Mouse (Mus musculus) macrophage (primary cell): ENCODE data around the gene Myh14. TPM values are rescaled to one million over a fixed set of nuclear protein-coding genes. Genes with fewer than 3 reads are reported as not detected.

Source experiments
- H3K27ac ChIP-seq: fragments of 350-480 bp; formaldehyde crosslinking; 2 replicates; pipeline ENCODE4 v1.9.0; 2021
- H3K36me3 ChIP-seq: fragments of 350-480 bp; formaldehyde crosslinking; 2 replicates; pipeline ENCODE4 v1.9.0; 2021; ENCODE audit errors: inconsistent target
- H3K4me3 ChIP-seq: fragments of 350-480 bp; formaldehyde crosslinking; 2 replicates; pipeline ENCODE4 v1.9.0; 2021; ENCODE audit errors: inconsistent target
- H3K79me2 ChIP-seq: fragments of 350-480 bp; formaldehyde crosslinking; 2 replicates; pipeline ENCODE4 v1.9.0; 2021; ENCODE audit errors: inconsistent target
- WGBS: methylation state at CpG from one replicate; pipeline ENCODE4 v1.1.7; 2026; ENCODE audit warnings: inconsistent platforms; ENCODE audit not compliant: missing documents; 5-methylcytosine and 5-hydroxymethylcytosine counted together
- polyA plus RNA-seq: library from polyadenylated mRNA; stranded (reverse); fragments of 250-400 nt; gene quantifications from 3 replicates; pipeline ENCODE4 v1.2.4, GENCODE M21; 2018; ENCODE audit warnings: inconsistent platforms

Gene Myh14
- polyA plus RNA-seq, 1 experiment from 2014 or later, result not detected

DNA sequence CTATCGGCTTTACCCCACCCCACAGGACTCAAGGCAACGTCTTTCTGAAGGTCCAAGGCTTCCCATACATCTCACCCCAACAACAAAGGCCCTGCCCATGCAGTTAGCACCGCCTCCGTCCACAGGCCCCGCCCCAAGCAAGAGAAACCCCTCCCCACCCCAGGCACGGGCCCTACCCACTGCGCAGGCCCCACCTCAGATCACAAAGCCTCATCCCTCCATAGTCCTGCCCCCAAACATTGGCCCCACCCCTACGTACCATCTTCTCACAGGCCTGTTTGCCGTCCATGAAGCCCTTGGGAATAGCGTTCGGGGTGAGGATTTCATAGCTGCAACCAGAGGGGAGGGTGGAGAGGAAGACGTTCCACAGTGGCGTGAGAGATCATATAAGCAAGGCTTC lies 38.0 kb downstream of the Myh14 start:
- Histone ChIP-seq H3K79me2 (no peaks in the 10 kb centered on the region), H3K4me3 (no peak overlapping the region), H3K36me3 (no peaks in the 10 kb centered on the region), H3K27ac (no peak overlapping the region)
- 51% methylated on average over 13 of the region's 13 CpGs for WGBS

GRCm38 (mm10) chr7:44630437-44630836 lies 40.2 kb downstream of the Myh14 start:
- WGBS, result 78% methylated on average over 13 of the region's 13 CpGs
- Histone ChIP-seq H3K4me3 (no peak overlapping the region), H3K79me2 (no peaks in the 10 kb centered on the region), H3K27ac (no peak overlapping the region), H3K36me3 (no peaks in the 10 kb centered on the region)

- H3K27ac ChIP-seq, result no peak overlapping the region
- no peaks in the 10 kb centered on the region for H3K79me2 ChIP-seq
- H3K36me3 ChIP-seq, result no peaks in the 10 kb centered on the region
- 83% methylated on average over 14 of the region's 15 CpGs for WGBS
- H3K4me3 ChIP-seq, result no peak overlapping the region
These were observed 42.1 kb downstream of the Myh14 start for GRCm38 (mm10) chr7:44628402-44629034.

GRCm38 (mm10) chr7:44626966-44627365 lies 43.7 kb downstream of the Myh14 start:
- no peak overlapping the region for H3K4me3 ChIP-seq
- H3K27ac ChIP-seq, result no peak overlapping the region
- 81% methylated on average over 13 of the region's 13 CpGs for WGBS
- H3K79me2 ChIP-seq, result no peaks in the 10 kb centered on the region
- no peaks in the 10 kb centered on the region for H3K36me3 ChIP-seq

- Histone ChIP-seq H3K27ac (no peak overlapping the region), H3K36me3 (no peaks in the 10 kb centered on the region), H3K79me2 (no peaks in the 10 kb centered on the region), H3K4me3 (no peak overlapping the region)
- 55% methylated on average over 1 of the region's 1 CpGs for WGBS
These were observed 44.6 kb downstream of the Myh14 start for GRCm38 (mm10) chr7:44626068-44626385.

DNA sequence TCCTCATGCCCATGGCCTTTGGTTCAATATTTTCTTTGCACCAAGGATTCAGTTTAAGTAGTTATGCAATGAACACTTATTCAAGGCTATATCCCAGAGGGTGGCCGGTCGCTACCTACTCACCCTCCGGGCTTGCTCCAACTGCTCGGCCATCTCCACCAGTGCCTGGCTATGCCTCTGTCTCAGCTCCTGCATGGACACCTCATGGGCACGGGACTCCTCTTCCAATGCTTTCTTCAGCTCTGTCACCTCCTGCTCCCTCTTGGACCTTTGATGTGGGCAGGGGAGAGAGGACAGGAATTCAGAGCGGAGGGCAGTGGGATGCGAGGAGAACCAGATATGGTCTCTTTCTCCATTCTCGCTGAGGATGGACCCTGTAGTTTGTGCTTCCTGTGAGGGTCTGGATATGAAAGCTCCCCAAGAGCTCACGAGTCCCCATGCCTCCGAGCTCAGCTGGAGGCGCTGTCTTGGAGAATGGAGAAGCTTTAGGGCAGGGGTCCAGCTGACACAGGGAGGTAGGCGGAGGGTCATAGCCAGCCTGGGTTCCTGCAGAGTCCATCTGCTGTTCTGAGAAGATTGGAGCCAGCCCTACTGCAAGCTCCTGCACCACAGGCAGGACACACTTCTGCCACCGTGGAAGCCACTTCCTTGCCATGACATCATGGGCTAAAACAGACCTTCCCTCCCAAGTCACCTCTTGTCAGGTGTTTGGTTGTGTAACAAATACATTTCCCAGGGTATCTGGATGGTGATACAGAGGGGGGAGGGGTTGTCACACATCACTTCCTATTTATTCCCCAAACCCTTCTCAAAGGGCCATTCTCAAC lies 45.2 kb downstream of the Myh14 start:
- WGBS, result 92% methylated on average over 13 of the region's 13 CpGs
- Histone ChIP-seq H3K36me3 (no peaks in the 10 kb centered on the region), H3K79me2 (no peaks in the 10 kb centered on the region)

DNA sequence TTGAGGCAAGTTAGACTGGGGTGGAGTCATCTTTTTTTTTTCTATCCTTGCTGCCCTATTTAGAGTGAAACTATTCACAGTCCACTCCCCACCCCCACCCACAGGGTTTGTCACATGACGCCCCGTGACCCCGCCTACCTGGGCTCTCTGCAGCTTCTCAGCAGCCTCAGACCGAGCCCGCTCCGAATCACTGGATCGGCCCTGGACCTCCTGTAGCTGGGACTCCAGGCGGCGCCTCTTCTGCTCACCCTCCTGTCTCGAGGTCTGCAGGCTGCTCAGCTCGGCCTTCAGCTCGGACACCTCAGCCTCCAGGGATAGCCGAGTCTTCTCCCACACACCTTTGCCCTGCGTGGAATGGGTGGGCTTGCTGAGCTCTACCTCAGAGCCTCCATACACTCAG lies 45.8 kb downstream of the Myh14 start:
- no peaks in the 10 kb centered on the region for H3K79me2 ChIP-seq
- no peak overlapping the region for H3K27ac ChIP-seq
- no peaks in the 10 kb centered on the region for H3K36me3 ChIP-seq
- no peak overlapping the region for H3K4me3 ChIP-seq
- 59% methylated on average over 14 of the region's 14 CpGs for WGBS

More for the DNA sequence above, 45.2 kb downstream of the Myh14 start:
- Histone ChIP-seq H3K27ac (no peak overlapping the region), H3K4me3 (no peak overlapping the region)

DNA sequence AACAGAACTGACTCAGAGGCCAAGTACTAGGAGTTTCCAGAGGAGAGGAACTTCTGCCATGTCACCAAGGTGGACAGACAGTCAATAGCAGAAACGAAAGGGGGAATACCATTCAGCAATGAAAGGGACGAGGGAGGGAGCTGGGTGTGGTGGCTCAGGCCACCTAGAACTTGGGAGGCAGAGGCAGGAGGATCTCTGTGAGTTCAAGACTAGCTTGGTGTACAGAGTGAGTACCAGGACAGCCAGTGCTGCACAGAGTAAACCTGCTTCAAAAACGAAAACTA lies 46.2 kb downstream of the Myh14 start:
- 72% methylated on average over 3 of the region's 3 CpGs for WGBS
- Histone ChIP-seq H3K36me3 (no peaks in the 10 kb centered on the region), H3K27ac (no peak overlapping the region), H3K79me2 (no peaks in the 10 kb centered on the region), H3K4me3 (no peak overlapping the region)

GRCm38 (mm10) chr7:44623714-44624542 lies 46.7 kb downstream of the Myh14 start:
- H3K36me3 ChIP-seq, result no peaks in the 10 kb centered on the region
- 54% methylated on average over 16 of the region's 18 CpGs for WGBS
- H3K79me2 ChIP-seq, result no peaks in the 10 kb centered on the region
- no peak overlapping the region for H3K27ac ChIP-seq
- H3K4me3 ChIP-seq, result no peak overlapping the region

DNA sequence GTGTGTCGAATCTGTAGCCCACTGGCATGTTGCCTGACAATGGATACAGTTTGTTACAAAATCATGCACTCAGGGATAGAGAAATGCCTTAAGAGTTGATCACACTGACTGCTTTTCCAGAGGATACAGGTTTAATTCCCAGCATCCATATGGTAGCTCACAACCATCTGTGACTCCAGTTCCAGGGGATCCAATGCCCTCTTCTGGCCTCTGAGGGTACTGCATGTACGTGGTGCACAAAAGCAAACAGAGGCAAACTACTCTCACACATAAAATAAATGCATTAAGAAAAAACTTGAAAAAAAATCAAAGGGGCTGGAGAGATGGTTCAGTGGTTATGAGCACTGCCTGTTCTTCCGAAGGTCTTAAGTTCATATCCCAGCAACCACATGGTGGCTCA lies 53.6 kb downstream of the Myh14 start:
- no peak overlapping the region for H3K4me3 ChIP-seq
- H3K36me3 ChIP-seq, result no peaks in the 10 kb centered on the region
- no peak overlapping the region for H3K27ac ChIP-seq
- H3K79me2 ChIP-seq, result no peaks in the 10 kb centered on the region
- WGBS, result 76% methylated on average over 3 of the region's 3 CpGs

DNA sequence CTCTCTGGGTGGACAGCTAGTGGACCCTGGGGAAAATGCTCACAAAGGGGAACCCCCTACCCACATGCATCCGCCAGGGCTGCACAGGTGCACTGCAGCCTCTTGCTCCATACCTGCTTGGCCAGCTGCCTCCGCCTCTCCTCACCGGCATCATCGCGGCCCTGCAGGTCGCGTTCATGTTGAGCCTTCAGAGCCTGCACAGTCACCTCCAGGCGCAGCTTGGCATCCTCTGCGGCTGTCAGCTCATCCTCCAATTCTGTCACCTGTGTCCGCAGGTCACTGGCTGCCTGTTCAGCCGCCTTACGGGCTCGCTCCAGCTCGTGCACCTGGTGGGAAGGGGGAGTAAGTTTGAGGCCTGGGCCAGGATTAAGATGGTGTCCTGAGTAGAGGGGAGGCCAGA lies 54.7 kb downstream of the Myh14 start:
- Histone ChIP-seq H3K36me3 (no peaks in the 10 kb centered on the region), H3K4me3 (no peak overlapping the region), H3K79me2 (no peaks in the 10 kb centered on the region), H3K27ac (no peak overlapping the region)
- WGBS, result 94% methylated on average over 14 of the region's 14 CpGs

- WGBS, result 19% methylated on average over 10 of the region's 10 CpGs
These were observed 55.3 kb downstream of the Myh14 start for GRCm38 (mm10) chr7:44615309-44615708.

DNA sequence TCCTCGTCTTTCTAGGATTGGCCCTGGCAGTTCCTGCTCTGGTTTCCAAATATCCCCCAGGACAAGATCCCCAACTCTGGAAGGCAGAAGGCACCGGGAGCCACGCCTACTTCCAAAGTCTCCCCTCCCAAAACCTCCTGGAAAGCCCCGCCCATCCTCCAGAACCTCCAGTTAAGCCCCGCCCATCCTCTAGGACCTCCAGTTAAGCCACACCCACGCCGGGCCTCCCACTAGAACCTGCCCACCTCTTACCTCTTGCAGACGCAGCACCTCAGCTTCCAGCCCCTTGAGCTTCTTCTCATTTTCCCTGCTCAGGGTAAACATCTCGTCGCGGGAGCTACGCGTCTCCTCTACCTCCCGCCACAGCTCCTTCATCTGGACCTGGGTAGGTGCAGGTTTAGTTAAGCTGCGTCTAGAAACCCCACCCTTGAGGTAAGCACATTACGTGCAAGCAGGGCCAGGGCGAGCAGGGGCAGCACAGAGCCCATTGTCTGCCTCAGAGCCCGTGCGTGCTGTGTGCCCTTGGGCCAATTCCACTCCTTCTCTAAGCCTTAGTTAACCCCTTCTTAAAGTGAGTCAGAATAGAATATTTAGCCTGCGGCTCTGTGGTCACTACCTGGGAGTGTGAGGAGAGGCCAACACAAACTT lies 56.5 kb downstream of the Myh14 start:
- WGBS, result 18% methylated on average over 20 of the region's 20 CpGs
- Histone ChIP-seq H3K4me3 (no peak overlapping the region), H3K36me3 (no peaks in the 10 kb centered on the region), H3K27ac (no peak overlapping the region), H3K79me2 (no peaks in the 10 kb centered on the region)

More at GRCm38 (mm10) chr7:44615309-44615708, 55.3 kb downstream of the Myh14 start:
- no peaks in the 10 kb centered on the region for H3K79me2 ChIP-seq
- H3K36me3 ChIP-seq, result no peaks in the 10 kb centered on the region
- no peak overlapping the region for H3K27ac ChIP-seq
- H3K4me3 ChIP-seq, result no peak overlapping the region

DNA sequence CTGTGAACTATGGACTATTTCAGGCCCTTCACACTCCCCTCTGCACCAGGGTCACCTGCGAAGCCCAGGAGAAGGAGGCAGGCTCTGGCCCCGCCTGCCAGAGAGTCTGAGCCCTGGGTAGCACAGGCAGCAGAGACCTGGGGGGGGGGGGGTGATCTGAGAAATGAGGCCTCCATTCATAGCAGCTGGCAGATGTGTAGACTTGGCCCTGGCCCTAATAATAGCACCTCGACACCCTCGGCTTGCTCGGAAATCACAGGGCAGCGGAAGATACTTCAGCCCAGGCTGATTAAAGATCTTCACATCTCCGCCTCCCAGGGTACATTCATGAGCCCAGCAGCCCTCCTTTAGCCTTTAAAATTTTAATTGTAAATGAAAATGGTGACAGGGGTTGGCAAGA lies 58.5 kb downstream of the Myh14 start:
- no peaks in the 10 kb centered on the region for H3K79me2 ChIP-seq
- H3K4me3 ChIP-seq, result no peak overlapping the region
- no peak overlapping the region for H3K27ac ChIP-seq
- WGBS, result 86% methylated on average over 4 of the region's 7 CpGs
- no peaks in the 10 kb centered on the region for H3K36me3 ChIP-seq
